Mouse (Mus musculus) hindbrain, embryonic 11.5 days (tissue): ENCODE results near the gene Poc1a. TPM values are rescaled to one million over a fixed set of nuclear protein-coding genes. Genes with fewer than 3 reads are reported as not detected.

Source experiments
- ATAC-seq: fragments of 200-750 bp; cut with Nextera tagmentation; 2 replicates; pipeline ENCODE4 v1.8.0; 2017; ENCODE audit warnings: mild to moderate bottlenecking, moderate TSS enrichment, moderate library complexity; ENCODE audit not compliant: low FRiP score
- DNase-seq: peaks from one replicate; pipeline ENCODE4 v3.0.0-alpha.2; 2015; ENCODE audit warnings: low spot score
- H3K27ac ChIP-seq: fragments of 300-500 bp; sonication (generic); 2 replicates; pipeline ENCODE4 v1.5.1; 2014; ENCODE audit warnings: mild to moderate bottlenecking, low read depth, low read length
- H3K27me3 ChIP-seq: fragments of 300-500 bp; sonication (generic); 2 replicates; pipeline ENCODE4 v1.6.1; 2014; ENCODE audit warnings: mild to moderate bottlenecking, low read length, moderate library complexity, mixed read lengths; ENCODE audit not compliant: control insufficient read depth, insufficient read depth
- H3K36me3 ChIP-seq: fragments of 300-500 bp; sonication (generic); 2 replicates; pipeline ENCODE4 v1.6.1; 2014; ENCODE audit warnings: mild to moderate bottlenecking, low read length, moderate library complexity, mixed read lengths; ENCODE audit not compliant: control insufficient read depth, insufficient read depth
- H3K4me1 ChIP-seq: fragments of 300-500 bp; sonication (generic); replicated peaks from 2 replicates; pipeline ENCODE4 v1.6.1; 2014; ENCODE audit warnings: low read length, mixed read lengths; ENCODE audit not compliant: control insufficient read depth, insufficient read depth
- H3K4me2 ChIP-seq: fragments of 300-500 bp; sonication (generic); replicated peaks from 2 replicates; pipeline ENCODE4 v1.6.1; 2014; ENCODE audit warnings: mild to moderate bottlenecking, low read depth, low read length
- H3K4me3 ChIP-seq: fragments of 300-500 bp; sonication (generic); 2 replicates; pipeline ENCODE4 v1.5.1; 2014; ENCODE audit warnings: low read depth, low read length
- H3K9ac ChIP-seq: fragments of 300-500 bp; sonication (generic); 2 replicates; pipeline ENCODE4 v1.6.1; 2014; ENCODE audit warnings: low read depth, low read length
- H3K9me3 ChIP-seq: fragments of 300-500 bp; sonication (generic); 2 replicates; pipeline ENCODE4 v1.6.1; 2016; ENCODE audit warnings: low read length; ENCODE audit not compliant: control insufficient read depth
- WGBS: fragments of 180-500 bp; shearing (Covaris S2); extraction: QIAGEN DNeasy Blood & Tissue Kit; methylation state at CpG from one replicate; pipeline ENCODE4 v1.1.7; 2014; 5-methylcytosine and 5-hydroxymethylcytosine counted together
- polyA plus RNA-seq: library from polyadenylated mRNA; unstranded; fragments of >200 nt; fragmentation: Nextera tagmentation; extraction: Ambion mirVana; gene quantifications from 2 replicates; pipeline ENCODE4 v1.2.1, GENCODE M21; 2014

Poc1a gene
- polyA plus RNA-seq, 1 experiment from 2014 or later = 27.6 TPM

GRCm38 (mm10) chr9:106282024-106282423, 1.2 kb downstream of the Poc1a start:
- Histone ChIP-seq H3K9ac (no peak overlapping the region), H3K27ac (no peak overlapping the region), H3K36me3 (no peaks in the 10 kb centered on the region), H3K4me3 (peak overlapping the region; percentile 60; the same call in 1 of the 2 replicates), H3K27me3 (no peaks in the 10 kb centered on the region), H3K9me3 (no peaks in the 10 kb centered on the region), H3K4me1 (0 out of 2 replicates have a peak, but pooled peaks cover 2% of the 10 kb centered on the region), H3K4me2 (no peak overlapping the region; the same call in 1 of the 2 replicates)
- DNase-seq (no peak), ATAC-seq (no peak)
- WGBS = 76% methylated on average over 3 of the region's 3 CpGs

GRCm38 (mm10) chr9:106287165-106287564, 6.3 kb downstream of the Poc1a start:
- Histone ChIP-seq H3K27me3 (no peaks in the 10 kb centered on the region), H3K27ac (no peak overlapping the region), H3K4me3 (no peak overlapping the region), H3K4me1 (no peaks in the 10 kb centered on the region), H3K9ac (no peak overlapping the region), H3K36me3 (no peaks in the 10 kb centered on the region), H3K9me3 (no peaks in the 10 kb centered on the region), H3K4me2 (no peak overlapping the region)
- DNase-seq (no peak), ATAC-seq (no peak)
- WGBS = 59% methylated on average over 4 of the region's 4 CpGs

GRCm38 (mm10) chr9:106288864-106289263, 8.0 kb downstream of the Poc1a start:
- H3K4me1 ChIP-seq = no peaks in the 10 kb centered on the region
- peak; percentile 81 for DNase-seq
- H3K9ac ChIP-seq = no peak overlapping the region
- ATAC-seq = peak; percentile 33; the same call in 1 of the 2 replicates
- H3K27me3 ChIP-seq = no peaks in the 10 kb centered on the region
- 25% methylated on average over 3 of the region's 3 CpGs for WGBS
- H3K9me3 ChIP-seq = no peaks in the 10 kb centered on the region
- no peak overlapping the region for H3K27ac ChIP-seq
- no peak overlapping the region for H3K4me2 ChIP-seq
- no peak overlapping the region for H3K4me3 ChIP-seq
- no peaks in the 10 kb centered on the region for H3K36me3 ChIP-seq

- H3K4me1 ChIP-seq = no peaks in the 10 kb centered on the region
- 82% methylated on average over 8 of the region's 8 CpGs for WGBS
Measured at GRCm38 (mm10) chr9:106289841-106290240, 9.0 kb downstream of the Poc1a start.

GRCm38 (mm10) chr9:106290636-106291122, 9.8 kb downstream of the Poc1a start:
- Histone ChIP-seq H3K4me3 (no peak overlapping the region), H3K9ac (no peak overlapping the region), H3K27me3 (no peaks in the 10 kb centered on the region), H3K27ac (no peak overlapping the region), H3K4me2 (no peak overlapping the region), H3K4me1 (no peaks in the 10 kb centered on the region), H3K36me3 (no peaks in the 10 kb centered on the region), H3K9me3 (no peaks in the 10 kb centered on the region)
- ATAC-seq (no peak), DNase-seq (no peak)
- 92% methylated on average over 17 of the region's 17 CpGs for WGBS

More at GRCm38 (mm10) chr9:106289841-106290240, 9.0 kb downstream of the Poc1a start:
- Histone ChIP-seq H3K27me3 (no peaks in the 10 kb centered on the region), H3K4me2 (no peak overlapping the region), H3K9ac (no peak overlapping the region), H3K36me3 (no peaks in the 10 kb centered on the region), H3K4me3 (no peak overlapping the region), H3K27ac (no peak overlapping the region), H3K9me3 (no peaks in the 10 kb centered on the region)
- ATAC-seq (no peak), DNase-seq (no peak)

GRCm38 (mm10) chr9:106293569-106294156, 12.8 kb downstream of the Poc1a start:
- Histone ChIP-seq H3K27me3 (no peaks in the 10 kb centered on the region), H3K9ac (no peak overlapping the region), H3K4me1 (no peaks in the 10 kb centered on the region), H3K4me3 (no peak overlapping the region), H3K27ac (no peak overlapping the region), H3K4me2 (no peak overlapping the region), H3K36me3 (no peaks in the 10 kb centered on the region), H3K9me3 (no peaks in the 10 kb centered on the region)
- ATAC-seq (no peak), DNase-seq (no peak)
- WGBS = 92% methylated on average over 14 of the region's 14 CpGs

- H3K4me1 ChIP-seq = no peaks in the 10 kb centered on the region
- no peak overlapping the region for H3K27ac ChIP-seq
- no peaks in the 10 kb centered on the region for H3K36me3 ChIP-seq
- ATAC-seq = no peak
- no peak overlapping the region for H3K9ac ChIP-seq
- H3K9me3 ChIP-seq = no peaks in the 10 kb centered on the region
- H3K27me3 ChIP-seq = no peaks in the 10 kb centered on the region
- no peak for DNase-seq
- 83% methylated on average over 6 of the region's 6 CpGs for WGBS
- no peak overlapping the region for H3K4me3 ChIP-seq
- H3K4me2 ChIP-seq = no peak overlapping the region
Measured at GRCm38 (mm10) chr9:106296637-106297174, 15.8 kb downstream of the Poc1a start.

- no peak overlapping the region for H3K9ac ChIP-seq
- H3K27ac ChIP-seq = no peak overlapping the region
- H3K36me3 ChIP-seq = no peaks in the 10 kb centered on the region
- ATAC-seq (no peak), DNase-seq (no peak)
- no peaks in the 10 kb centered on the region for H3K4me1 ChIP-seq
- WGBS = 86% methylated on average over 20 of the region's 20 CpGs
- H3K4me2 ChIP-seq = no peak overlapping the region
- no peak overlapping the region for H3K4me3 ChIP-seq
- no peaks in the 10 kb centered on the region; the same call in 1 of the 2 replicates for H3K27me3 ChIP-seq
- no peaks in the 10 kb centered on the region for H3K9me3 ChIP-seq
Measured at GRCm38 (mm10) chr9:106300176-106300803, 19.4 kb downstream of the Poc1a start.
